8 mouse cellular contexts compared by ENCODE assay signal in genomic region chr12:20233871-20234307, GRCm38 (mm10).
DNase-seq lines count a peak whose midpoint lies in the region; ATAC-seq and TF ChIP-seq lines count a peak whose summit lies in the region.

No protein-coding gene starts in this region.

- H3K9me3 ChIP-seq in lung, embryonic 14.5 days (ENCODE audit: low read depth, low read length): peaks cover 52% of the 10 kb centered on the region
- H3K9me3 ChIP-seq in heart, embryonic 12.5 days (replicated peaks): peaks cover 58% of the 10 kb centered on the region
- peaks cover 53% of the 10 kb centered on the region for H3K9me3 ChIP-seq in neural tube, embryonic 15.5 days (replicated peaks)

- H3K4me2 ChIP-seq in lung, embryonic 14.5 days: no peak overlapping the region
- H3K4me2 ChIP-seq in heart, embryonic 12.5 days: no peak overlapping the region; the same call in 1 of the 2 replicates
- H3K4me2 ChIP-seq in neural tube, embryonic 15.5 days: no peak overlapping the region

- H3K36me3 ChIP-seq in lung, embryonic 14.5 days (ENCODE audit: insufficient read depth): no peaks in the 10 kb centered on the region
- H3K36me3 ChIP-seq in heart, embryonic 12.5 days: peaks cover 31% of the 10 kb centered on the region
- no peaks in the 10 kb centered on the region for H3K36me3 ChIP-seq in liver, adult 2 months (ENCODE audit: control insufficient read depth, insufficient read depth, low read length)
- peaks cover 23% of the 10 kb centered on the region for H3K36me3 ChIP-seq in neural tube, embryonic 15.5 days

- DNase-seq in lung, embryonic 14.5 days: peak; percentile 7
- DNase-seq in lung, postnatal 36 days: no peak
- peak; percentile 2 for DNase-seq in liver, adult 2 months (ENCODE audit: extremely low read depth, low read depth, low spot score)
- no peak for DNase-seq in cerebellum, postnatal 14 days

- no peak overlapping the region for H3K27ac ChIP-seq in lung, embryonic 14.5 days (ENCODE audit: low read depth)
- H3K27ac ChIP-seq in heart, embryonic 12.5 days (ENCODE audit: poor library complexity, severe bottlenecking): no peak overlapping the region
- no peak overlapping the region for H3K27ac ChIP-seq in liver, adult 2 months (replicated peaks; ENCODE audit: insufficient read depth, low read depth, low read length)
- no peak overlapping the region for H3K27ac ChIP-seq in neural tube, embryonic 15.5 days (replicated peaks)

- ATAC-seq in lung, embryonic 14.5 days (ENCODE audit: insufficient read depth): peak; percentile 68
- peak; percentile 19; the same call in 1 of the 2 replicates for ATAC-seq in common myeloid progenitor, adult 5-6 weeks (replicated peaks; ENCODE audit: low read depth, poor library complexity, severe bottlenecking)
- peak; percentile 53 for ATAC-seq in heart, embryonic 12.5 days (ENCODE audit: insufficient number of reproducible peaks, low FRiP score)
- peak; percentile 56; the same call in 1 of the 2 replicates for ATAC-seq in neural tube, embryonic 15.5 days (ENCODE audit: low FRiP score)
- no peak for ATAC-seq in erythroblast, adult 5-6 weeks (replicated peaks; ENCODE audit: low FRiP score, poor library complexity, severe bottlenecking)

- H3K4me3 ChIP-seq in lung, embryonic 14.5 days (ENCODE audit: low read depth, low read length): no peak overlapping the region
- no peak overlapping the region; the same call in 1 of the 2 replicates for H3K4me3 ChIP-seq in heart, embryonic 12.5 days
- no peak overlapping the region for H3K4me3 ChIP-seq in liver, adult 2 months (ENCODE audit: insufficient read depth, low read depth, low read length)
- H3K4me3 ChIP-seq in neural tube, embryonic 15.5 days (replicated peaks): 0 out of 2 replicates have a peak overlapping the region, but pooled peaks have one; percentile 0

- WGBS in lung, embryonic 14.5 days: 67% methylated on average over 25 of the region's 25 CpGs
- WGBS in heart, embryonic 12.5 days: 72% methylated on average over 25 of the region's 25 CpGs
- 73% methylated on average over 25 of the region's 25 CpGs for WGBS in liver, adult 2 months
- 77% methylated on average over 25 of the region's 25 CpGs for WGBS in neural tube, embryonic 15.5 days

- TF ChIP-seq POLR2A in liver, adult 2 months (IDR thresholded peaks at IDR 0.05; ENCODE audit: extremely low read depth, insufficient read depth, low read length): no peak

- no peaks in the 10 kb centered on the region for H3K4me1 ChIP-seq in lung, embryonic 14.5 days (ENCODE audit: insufficient read depth)
- no peaks in the 10 kb centered on the region for H3K4me1 ChIP-seq in heart, embryonic 12.5 days (replicated peaks)
- no peaks in the 10 kb centered on the region for H3K4me1 ChIP-seq in liver, adult 2 months (ENCODE audit: control insufficient read depth, insufficient read depth, low read length)
- no peaks in the 10 kb centered on the region for H3K4me1 ChIP-seq in neural tube, embryonic 15.5 days

- TF ChIP-seq CTCF in lung, embryonic 14.5 days (IDR thresholded peaks at IDR 0.05; ENCODE audit: low read depth): no peak
- TF ChIP-seq CTCF in liver, adult 2 months (IDR thresholded peaks at IDR 0.05; ENCODE audit: low read depth, low read length): no peak

- H3K79me2 ChIP-seq in liver, adult 2 months (ENCODE audit: control insufficient read depth, insufficient read depth, low read length): no peaks in the 10 kb centered on the region

- H3K9ac ChIP-seq in lung, embryonic 14.5 days: no peak overlapping the region
- no peak overlapping the region for H3K9ac ChIP-seq in heart, embryonic 12.5 days
- H3K9ac ChIP-seq in liver, adult 2 months (ENCODE audit: low read depth, low read length): no peak overlapping the region
- no peak overlapping the region for H3K9ac ChIP-seq in neural tube, embryonic 15.5 days (replicated peaks)

- peaks cover 8% of the 10 kb centered on the region; the same call in 1 of the 2 replicates for H3K27me3 ChIP-seq in lung, embryonic 14.5 days (ENCODE audit: insufficient read depth, low read length)
- peaks cover 3% of the 10 kb centered on the region; the same call in 1 of the 2 replicates for H3K27me3 ChIP-seq in heart, embryonic 12.5 days (replicated peaks)
- peaks cover 17% of the 10 kb centered on the region; the same call in 1 of the 2 replicates for H3K27me3 ChIP-seq in liver, adult 2 months (ENCODE audit: control insufficient read depth, insufficient read depth, low read length)
- H3K27me3 ChIP-seq in neural tube, embryonic 15.5 days (replicated peaks): no peaks in the 10 kb centered on the region

Comparison
In these comparisons a context has a peak if more than half of its experiments do, and no peak if none do; other contexts are left out.
1. DNase-seq: peak in lung, embryonic 14.5 days (single experiment) and liver, adult 2 months (single experiment); none in lung, postnatal 36 days (single experiment) and cerebellum, postnatal 14 days (0 of 2).